Mouse (Mus musculus) limb, embryonic 10.5 days (tissue): ENCODE measurements around the gene Cpne6. TPM values are rescaled to one million over a fixed set of nuclear protein-coding genes. Genes with fewer than 3 reads are reported as not detected.

Source experiments
- DNase-seq: peaks from one replicate; pipeline ENCODE4 v3.0.0-alpha.2; 2017; ENCODE audit warnings: low spot score
- H3K27ac ChIP-seq: fragments of 300-500 bp; sonication (generic); 2 replicates; pipeline ENCODE4 v1.5.1; 2016; ENCODE audit warnings: mild to moderate bottlenecking
- H3K27me3 ChIP-seq: fragments of 300-500 bp; sonication (generic); 2 replicates; pipeline ENCODE4 v1.6.1; 2016; ENCODE audit warnings: low read depth, mild to moderate bottlenecking; ENCODE audit not compliant: poor library complexity, severe bottlenecking
- H3K36me3 ChIP-seq: fragments of 300-500 bp; sonication (generic); 2 replicates; pipeline ENCODE4 v1.6.1; 2016; ENCODE audit warnings: mild to moderate bottlenecking, moderate library complexity
- H3K4me1 ChIP-seq: fragments of 300-500 bp; sonication (generic); 2 replicates; pipeline ENCODE4 v1.6.1; 2016
- H3K4me3 ChIP-seq: fragments of 300-500 bp; sonication (generic); 2 replicates; pipeline ENCODE4 v1.5.1; 2016; ENCODE audit warnings: mild to moderate bottlenecking, moderate library complexity
- H3K9me3 ChIP-seq: fragments of 300-500 bp; sonication (generic); replicated peaks from 2 replicates; pipeline ENCODE4 v1.6.1; 2016; ENCODE audit warnings: mild to moderate bottlenecking
- WGBS: fragments of 180-500 bp; shearing (Covaris S2); methylation state at CpG from one replicate; pipeline ENCODE4 v1.1.7; 2016; 5-methylcytosine and 5-hydroxymethylcytosine counted together
- polyA plus RNA-seq: library from polyadenylated mRNA; unstranded; fragments of >200 nt; fragmentation: Nextera tagmentation; extraction: Ambion mirVana; gene quantifications from 2 replicates; pipeline ENCODE4 v1.2.1, GENCODE M21; 2016

The Cpne6 gene
- polyA plus RNA-seq, 1 experiment from 2014 or later = 0.05 TPM

GRCm38 (mm10) chr14:55484430-55485085 is 25.7 kb upstream of the Cpne6 start:
- no peak for DNase-seq
- Histone ChIP-seq H3K36me3 (peaks cover 46% of the 10 kb centered on the region), H3K27me3 (no peaks in the 10 kb centered on the region), H3K4me1 (0 out of 2 replicates have a peak, but pooled peaks cover 5% of the 10 kb centered on the region), H3K27ac (no peak overlapping the region), H3K4me3 (no peak overlapping the region), H3K9me3 (no peaks in the 10 kb centered on the region)
- WGBS = 79% methylated on average over 5 of the region's 5 CpGs

GRCm38 (mm10) chr14:55486836-55487235 is 23.4 kb upstream of the Cpne6 start:
- DNase-seq = no peak
- 89% methylated on average over 8 of the region's 8 CpGs for WGBS
- H3K27ac ChIP-seq = no peak overlapping the region
- no peak overlapping the region for H3K4me3 ChIP-seq
- H3K36me3 ChIP-seq = peaks cover 30% of the 10 kb centered on the region
- peaks cover 17% of the 10 kb centered on the region for H3K4me1 ChIP-seq
- no peaks in the 10 kb centered on the region for H3K9me3 ChIP-seq
- H3K27me3 ChIP-seq = no peaks in the 10 kb centered on the region

- peak within 1 kb of the TSS; percentile 88 for H3K27ac ChIP-seq
- WGBS = 1% methylated on average over 68 of the region's 68 CpGs
Measured at GRCm38 (mm10) chr14:55490361-55491201, 19.7 kb upstream of the Cpne6 start, which contains the start of gene Carmil3. Carmil3 (plus strand) TSS chr14:55490651.

GRCm38 (mm10) chr14:55491291-55491833 is 18.9 kb upstream of the Cpne6 start:
- no peaks in the 10 kb centered on the region for H3K27me3 ChIP-seq
- no peaks in the 10 kb centered on the region for H3K9me3 ChIP-seq
- under 1% methylated on average over 30 of the region's 30 CpGs for WGBS
- H3K36me3 ChIP-seq = peaks cover 24% of the 10 kb centered on the region
- peak overlapping the region; percentile 88 for H3K27ac ChIP-seq
- peak; percentile 86 for DNase-seq
- H3K4me1 ChIP-seq = peaks cover 26% of the 10 kb centered on the region
- peak overlapping the region; percentile 83 for H3K4me3 ChIP-seq

More at GRCm38 (mm10) chr14:55490361-55491201, 19.7 kb upstream of the Cpne6 start, which contains the start of gene Carmil3:
- H3K36me3 ChIP-seq = peaks cover 31% of the 10 kb centered on the region
- no peaks in the 10 kb centered on the region for H3K9me3 ChIP-seq
- peak within 1 kb of the TSS; percentile 83 for H3K4me3 ChIP-seq
- peaks cover 26% of the 10 kb centered on the region for H3K4me1 ChIP-seq
- H3K27me3 ChIP-seq = no peaks in the 10 kb centered on the region
- peak; percentile 82 for DNase-seq

GRCm38 (mm10) chr14:55492103-55492502 is 18.1 kb upstream of the Cpne6 start:
- no peaks in the 10 kb centered on the region for H3K27me3 ChIP-seq
- DNase-seq = no peak
- H3K4me3 ChIP-seq = peak overlapping the region; percentile 83
- no peak overlapping the region for H3K27ac ChIP-seq
- WGBS = 41% methylated on average over 3 of the region's 3 CpGs
- H3K4me1 ChIP-seq = peaks cover 34% of the 10 kb centered on the region
- peaks cover 18% of the 10 kb centered on the region for H3K36me3 ChIP-seq
- H3K9me3 ChIP-seq = no peaks in the 10 kb centered on the region

GRCm38 (mm10) chr14:55495509-55496240 is 14.6 kb upstream of the Cpne6 start:
- Histone ChIP-seq H3K4me3 (no peak overlapping the region), H3K9me3 (no peaks in the 10 kb centered on the region), H3K36me3 (0 out of 2 replicates have a peak, but pooled peaks cover 6% of the 10 kb centered on the region), H3K27me3 (no peaks in the 10 kb centered on the region), H3K27ac (no peak overlapping the region), H3K4me1 (peaks cover 32% of the 10 kb centered on the region)
- WGBS = 76% methylated on average over 20 of the region's 20 CpGs
- DNase-seq = no peak

- H3K27me3 ChIP-seq = no peaks in the 10 kb centered on the region
- no peak overlapping the region for H3K27ac ChIP-seq
- no peaks in the 10 kb centered on the region for H3K9me3 ChIP-seq
- peaks cover 20% of the 10 kb centered on the region for H3K4me1 ChIP-seq
- WGBS = 71% methylated on average over 16 of the region's 16 CpGs
- no peak overlapping the region for H3K4me3 ChIP-seq
- DNase-seq = no peak
- 0 out of 2 replicates have a peak, but pooled peaks cover 10% of the 10 kb centered on the region for H3K36me3 ChIP-seq
Measured at GRCm38 (mm10) chr14:55496761-55497448, 13.3 kb upstream of the Cpne6 start.

GRCm38 (mm10) chr14:55497449-55497821 is 12.8 kb upstream of the Cpne6 start:
- H3K4me3 ChIP-seq = no peak overlapping the region
- peaks cover 15% of the 10 kb centered on the region; the same call in 1 of the 2 replicates for H3K4me1 ChIP-seq
- H3K36me3 ChIP-seq = 0 out of 2 replicates have a peak, but pooled peaks cover 10% of the 10 kb centered on the region
- H3K9me3 ChIP-seq = no peaks in the 10 kb centered on the region
- peak; percentile 92 for DNase-seq
- H3K27me3 ChIP-seq = no peaks in the 10 kb centered on the region
- H3K27ac ChIP-seq = peak overlapping the region; percentile 50; the same call in 1 of the 2 replicates
- WGBS = 36% methylated on average over 6 of the region's 6 CpGs

- H3K4me3 ChIP-seq = no peak overlapping the region
- 0 out of 2 replicates have a peak, but pooled peaks cover 4% of the 10 kb centered on the region for H3K36me3 ChIP-seq
- 84% methylated on average over 9 of the region's 9 CpGs for WGBS
- H3K27me3 ChIP-seq = peaks cover 11% of the 10 kb centered on the region
- no peak for DNase-seq
- no peaks in the 10 kb centered on the region for H3K9me3 ChIP-seq
- peaks cover 4% of the 10 kb centered on the region; the same call in 1 of the 2 replicates for H3K4me1 ChIP-seq
- no peak overlapping the region for H3K27ac ChIP-seq
Measured at GRCm38 (mm10) chr14:55505612-55506011, 4.6 kb upstream of the Cpne6 start.

- Histone ChIP-seq H3K27ac (no peak overlapping the region), H3K9me3 (no peaks in the 10 kb centered on the region), H3K27me3 (peaks cover 30% of the 10 kb centered on the region), H3K4me1 (peaks cover 7% of the 10 kb centered on the region; the same call in 1 of the 2 replicates), H3K36me3 (no peaks in the 10 kb centered on the region), H3K4me3 (no peak overlapping the region)
- DNase-seq = no peak
- 57% methylated on average over 7 of the region's 7 CpGs for WGBS
Measured at GRCm38 (mm10) chr14:55507801-55508200, 2.4 kb upstream of the Cpne6 start.

- Histone ChIP-seq H3K4me3 (no peak overlapping the region), H3K36me3 (no peaks in the 10 kb centered on the region), H3K4me1 (peaks cover 7% of the 10 kb centered on the region; the same call in 1 of the 2 replicates), H3K27me3 (peaks cover 39% of the 10 kb centered on the region), H3K27ac (no peak overlapping the region), H3K9me3 (no peaks in the 10 kb centered on the region)
- WGBS = 84% methylated on average over 10 of the region's 10 CpGs
- DNase-seq = no peak
Measured at GRCm38 (mm10) chr14:55509540-55509939, 705 bp upstream of the Cpne6 start.

- no peak overlapping the region for H3K27ac ChIP-seq
- peaks cover 7% of the 10 kb centered on the region; the same call in 1 of the 2 replicates for H3K4me1 ChIP-seq
- H3K9me3 ChIP-seq = no peaks in the 10 kb centered on the region
- WGBS = 51% methylated on average over 7 of the region's 7 CpGs
- peaks cover 39% of the 10 kb centered on the region for H3K27me3 ChIP-seq
- no peak overlapping the region for H3K4me3 ChIP-seq
- DNase-seq = no peak
- no peaks in the 10 kb centered on the region for H3K36me3 ChIP-seq
Measured at GRCm38 (mm10) chr14:55511037-55511436, 792 bp downstream of the Cpne6 start.
